Mouse (Mus musculus) G1E (cell line): ENCODE measurements around the gene Gtf3c3. TPM values are rescaled to one million over a fixed set of nuclear protein-coding genes. Genes with fewer than 3 reads are reported as not detected.

ENCODE experiments used
- ATAC-seq: 2 replicates; pipeline ENCODE4 v1.8.0; 2016; ENCODE audit warnings: mild to moderate bottlenecking; ENCODE audit not compliant: insufficient number of reproducible peaks, poor library complexity, low FRiP score, severe bottlenecking; ENCODE audit errors: extremely low read depth
- DNase-seq: peaks from one replicate; pipeline ENCODE4 v3.0.0; 2012; ENCODE audit warnings: low spot score
- H3K27me3 ChIP-seq: 2 replicates; pipeline ENCODE4 v1.6.1; 2012; ENCODE audit warnings: mild to moderate bottlenecking, low read length, inconsistent platforms; ENCODE audit not compliant: insufficient read depth
- H3K36me3 ChIP-seq: replicated peaks from 2 replicates; pipeline ENCODE3; 2012; ENCODE audit warnings: mild to moderate bottlenecking, inconsistent platforms
- H3K4me1 ChIP-seq: 2 replicates; pipeline ENCODE4 v1.6.1; 2012; ENCODE audit warnings: low read depth, low read length, inconsistent platforms, mixed read lengths; ENCODE audit not compliant: insufficient read depth
- H3K4me3 ChIP-seq: 2 replicates; pipeline ENCODE4 v1.5.1; 2012; ENCODE audit warnings: low read depth, mild to moderate bottlenecking, inconsistent platforms, low read length, moderate library complexity, mixed read lengths
- H3K9me3 ChIP-seq: replicated peaks from 2 replicates; pipeline ENCODE4 v1.6.1; 2012; ENCODE audit warnings: inconsistent platforms
- CTCF ChIP-seq: IDR thresholded peaks from 2 replicates; pipeline ENCODE4 v1.5.1; 2012; ENCODE audit warnings: low read depth, low read length, inconsistent platforms, mixed read lengths
- GATA1 ChIP-seq: IDR thresholded peaks from 2 replicates; pipeline ENCODE4 v1.6.1; 2012; ENCODE audit warnings: borderline replicate concordance, low read length, inconsistent platforms, mixed read lengths
- GATA2 ChIP-seq: IDR thresholded peaks from 2 replicates; pipeline ENCODE4 v1.6.1; 2012; ENCODE audit warnings: low read depth, low read length, inconsistent platforms, borderline replicate concordance
- POLR2AphosphoS5 ChIP-seq: IDR thresholded peaks from 2 replicates; pipeline ENCODE4 v1.6.1; 2012; ENCODE audit warnings: low read depth, low read length, inconsistent platforms; ENCODE audit not compliant: insufficient replicate concordance
- TAL1 ChIP-seq: conservative IDR thresholded peaks from 2 replicates; pipeline ENCODE4 v1.6.1; 2012; ENCODE audit warnings: low read depth, low read length, inconsistent platforms, mixed read lengths
- polyA plus RNA-seq: library from polyadenylated mRNA; stranded (reverse); fragments of >175 nt; gene quantifications from 2 replicates; pipeline ENCODE4 v1.2.3, GENCODE M21; 2012
- total RNA-seq, 2 experiments: library from RNA; stranded (forward) in 1 of 2; stranded (reverse) in 1 of 2; fragments of 200-1000 nt in 1 of 2; fragments of >200 nt in 1 of 2; fragmentation: Nextera tagmentation in 1 of 2; gene quantifications; 2 replicates each; pipeline ENCODE4 v1.2.3; 2014 to 2017

Gene Gtf3c3
- total and polyA plus RNA-seq, 3 experiments: 2.7 to 67.1 (median 53.1) TPM

- Histone ChIP-seq H3K4me1 (peaks cover 2% of the 10 kb centered on the region; the same call in 1 of the 2 replicates), H3K36me3 (no peaks in the 10 kb centered on the region), H3K4me3 (no peak overlapping the region), H3K9me3 (no peaks in the 10 kb centered on the region), H3K27me3 (peaks cover 26% of the 10 kb centered on the region)
- ATAC-seq: no peak
- DNase-seq: no peak
- no peak for TF ChIP-seq POLR2AphosphoS5
- no peak for TF ChIP-seq GATA2
Measured at GRCm38 (mm10) chr1:54448833-54449232, 10.1 kb upstream of the Gtf3c3 start.

DNA sequence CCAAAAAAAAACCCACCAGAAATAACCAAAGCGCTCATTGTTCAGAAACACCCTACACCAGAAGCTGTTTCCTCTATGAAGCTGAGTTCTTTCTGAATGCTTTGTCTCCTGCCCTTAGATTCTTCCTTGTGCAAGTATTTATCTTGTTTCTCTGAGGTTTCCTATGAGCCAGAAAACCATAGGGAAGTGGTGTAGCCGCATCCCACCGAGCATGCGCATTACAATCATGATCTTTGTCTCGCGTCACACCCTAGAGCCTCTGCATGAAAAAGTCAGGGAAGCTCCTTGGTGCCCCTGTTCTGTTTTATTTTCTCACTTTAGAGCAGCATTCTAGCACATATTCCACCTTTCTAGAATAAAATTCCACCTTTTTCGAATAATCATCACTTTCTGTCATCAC is 4.9 kb upstream of the Gtf3c3 start:
- peaks cover 5% of the 10 kb centered on the region; the same call in 1 of the 2 replicates for H3K4me1 ChIP-seq

GRCm38 (mm10) chr1:54439080-54439476 is 307 bp upstream of the Gtf3c3 start:
- ATAC-seq (no peak), DNase-seq (no peak)
- Histone ChIP-seq H3K4me3 (peak overlapping the region; percentile 75), H3K36me3 (peaks cover 20% of the 10 kb centered on the region), H3K4me1 (peaks cover 19% of the 10 kb centered on the region), H3K27me3 (peaks cover 5% of the 10 kb centered on the region; the same call in 1 of the 2 replicates), H3K9me3 (no peaks in the 10 kb centered on the region)
- no peak for TF ChIP-seq POLR2AphosphoS5
- TF ChIP-seq GATA1: no peak
- TF ChIP-seq TAL1: no peak
- TF ChIP-seq GATA2: no peak
- no peak for TF ChIP-seq CTCF

More for the DNA sequence above, 4.9 kb upstream of the Gtf3c3 start:
- ATAC-seq (no peak), DNase-seq (no peak)
- no peak overlapping the region for H3K4me3 ChIP-seq
- H3K9me3 ChIP-seq: no peaks in the 10 kb centered on the region
- no peaks in the 10 kb centered on the region for H3K36me3 ChIP-seq
- TF ChIP-seq GATA2: no peak
- TF ChIP-seq CTCF: no peak
- TF ChIP-seq POLR2AphosphoS5: no peak
- no peak for TF ChIP-seq TAL1
- no peak for TF ChIP-seq GATA1
- peaks cover 27% of the 10 kb centered on the region for H3K27me3 ChIP-seq

- no peaks in the 10 kb centered on the region for H3K4me1 ChIP-seq
- no peaks in the 10 kb centered on the region for H3K9me3 ChIP-seq
- H3K4me3 ChIP-seq: no peak overlapping the region
- ATAC-seq (no peak), DNase-seq (no peak)
- no peaks in the 10 kb centered on the region for H3K27me3 ChIP-seq
- no peak for TF ChIP-seq TAL1
- TF ChIP-seq GATA1: no peak
- TF ChIP-seq POLR2AphosphoS5: no peak
- no peak for TF ChIP-seq GATA2
- TF ChIP-seq CTCF: no peak
- H3K36me3 ChIP-seq: peaks cover 86% of the 10 kb centered on the region
Measured at GRCm38 (mm10) chr1:54422195-54422750, 16.5 kb downstream of the Gtf3c3 start.

DNA sequence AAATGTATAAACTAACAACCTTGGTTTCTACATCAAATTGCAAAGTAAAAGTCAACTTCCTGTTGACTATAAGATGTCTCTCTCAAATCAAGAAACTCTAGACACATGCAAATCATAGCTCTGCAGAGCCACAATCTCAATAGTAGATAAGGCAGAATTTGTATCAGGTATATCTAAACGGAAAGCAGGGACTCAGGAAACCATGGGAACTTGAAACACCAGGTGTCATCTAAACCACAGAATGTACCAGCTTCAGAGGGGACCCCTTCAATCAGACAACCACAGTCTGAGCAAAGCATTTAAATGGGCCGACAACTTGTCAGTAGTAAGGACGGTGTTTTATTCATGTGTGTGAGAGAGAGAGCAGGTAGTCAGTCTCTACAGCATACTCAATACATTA is 17.1 kb downstream of the Gtf3c3 start:
- TF ChIP-seq TAL1 (no peak), POLR2AphosphoS5 (no peak), CTCF (no peak), GATA1 (no peak), GATA2 (no peak)
- DNase-seq (no peak), ATAC-seq (no peak)
- Histone ChIP-seq H3K4me1 (no peaks in the 10 kb centered on the region), H3K27me3 (no peaks in the 10 kb centered on the region), H3K9me3 (no peaks in the 10 kb centered on the region), H3K4me3 (no peak overlapping the region), H3K36me3 (peaks cover 83% of the 10 kb centered on the region)

- no peak for DNase-seq
- peaks cover 75% of the 10 kb centered on the region for H3K36me3 ChIP-seq
- no peak for ATAC-seq
- H3K4me3 ChIP-seq: no peak overlapping the region
- H3K9me3 ChIP-seq: no peaks in the 10 kb centered on the region
- H3K27me3 ChIP-seq: no peaks in the 10 kb centered on the region
- no peak for TF ChIP-seq POLR2AphosphoS5
- no peak for TF ChIP-seq GATA1
- no peaks in the 10 kb centered on the region for H3K4me1 ChIP-seq
Measured at GRCm38 (mm10) chr1:54402736-54403135, 36.0 kb downstream of the Gtf3c3 start.

DNA sequence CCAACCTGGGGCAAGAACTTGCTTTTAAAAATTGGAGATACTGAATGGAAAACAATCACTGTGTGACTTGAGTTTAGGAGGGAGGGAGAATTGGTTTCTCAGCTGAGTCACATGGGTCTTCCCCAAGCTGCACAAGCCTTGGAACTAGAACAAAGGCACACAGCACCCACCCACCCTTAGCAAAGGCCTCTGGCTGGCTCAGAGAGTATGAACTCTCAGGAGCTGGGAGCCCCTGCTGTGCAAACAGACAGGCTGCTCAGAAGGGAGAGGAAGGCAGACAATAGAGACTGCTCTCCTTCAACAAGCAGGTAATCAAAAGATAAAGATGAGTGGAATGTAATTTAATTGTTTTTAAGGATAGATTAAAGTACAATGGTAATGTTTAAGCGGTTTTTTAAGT is 54.5 kb downstream of the Gtf3c3 start:
- Histone ChIP-seq H3K4me1 (no peaks in the 10 kb centered on the region), H3K4me3 (no peak overlapping the region), H3K36me3 (peaks cover 22% of the 10 kb centered on the region), H3K27me3 (no peaks in the 10 kb centered on the region), H3K9me3 (no peaks in the 10 kb centered on the region)
- no peak for ATAC-seq
- no peak for DNase-seq
- no peak for TF ChIP-seq TAL1
- TF ChIP-seq POLR2AphosphoS5: no peak
- TF ChIP-seq GATA2: no peak
- no peak for TF ChIP-seq CTCF
- no peak for TF ChIP-seq GATA1
